Mouse (Mus musculus) hindbrain, postnatal 0 days (tissue): ENCODE data around the gene Surf2. TPM values are rescaled to one million over a fixed set of nuclear protein-coding genes. Genes with fewer than 3 reads are reported as not detected.

ENCODE experiments used
- ATAC-seq: fragments of 200-750 bp; cut with Nextera tagmentation; 2 replicates; pipeline ENCODE4 v1.8.0; 2017; ENCODE audit warnings: mild to moderate bottlenecking, moderate TSS enrichment, moderate library complexity
- DNase-seq: peaks from one replicate; pipeline ENCODE4 v3.0.0-alpha.2; 2015; ENCODE audit warnings: low spot score
- H3K27ac ChIP-seq: fragments of 300-500 bp; sonication (generic); 2 replicates; pipeline ENCODE4 v1.5.1; 2014; ENCODE audit warnings: mild to moderate bottlenecking
- H3K27me3 ChIP-seq: fragments of 300-500 bp; sonication (generic); 2 replicates; pipeline ENCODE4 v1.6.1; 2014; ENCODE audit warnings: low read length, mixed read lengths; ENCODE audit not compliant: insufficient read depth
- H3K36me3 ChIP-seq: fragments of 300-500 bp; sonication (generic); 2 replicates; pipeline ENCODE4 v1.6.1; 2014; ENCODE audit warnings: low read length, mixed read lengths; ENCODE audit not compliant: insufficient read depth
- H3K4me1 ChIP-seq: fragments of 300-500 bp; sonication (generic); 2 replicates; pipeline ENCODE4 v1.6.1; 2014; ENCODE audit warnings: antibody characterized with exemption, low read length, mixed read lengths; ENCODE audit not compliant: insufficient read depth
- H3K4me2 ChIP-seq: fragments of 300-500 bp; sonication (generic); 2 replicates; pipeline ENCODE4 v1.6.1; 2014; ENCODE audit warnings: low read depth, mild to moderate bottlenecking, low read length, moderate library complexity, mixed read lengths
- H3K4me3 ChIP-seq: fragments of 300-500 bp; sonication (generic); 2 replicates; pipeline ENCODE4 v1.5.1; 2014; ENCODE audit warnings: low read length
- H3K9ac ChIP-seq: fragments of 300-500 bp; sonication (generic); replicated peaks from 2 replicates; pipeline ENCODE4 v1.6.1; 2014; ENCODE audit warnings: mild to moderate bottlenecking, low read length, moderate library complexity, mixed read lengths
- H3K9me3 ChIP-seq: fragments of 300-500 bp; sonication (generic); 2 replicates; pipeline ENCODE4 v1.6.1; 2016; ENCODE audit warnings: low read length, mixed read lengths
- CTCF ChIP-seq: IDR thresholded peaks from 2 replicates; pipeline ENCODE4 v1.5.1; 2016; ENCODE audit warnings: antibody characterized with exemption, control low read depth, low read depth
- whole genome bisulfite sequencing: fragments of 180-500 bp; shearing (Covaris S2); extraction: QIAGEN DNeasy Blood & Tissue Kit; methylation state at CpG from one replicate; pipeline ENCODE4 v1.1.7; 2014; 5-methylcytosine and 5-hydroxymethylcytosine counted together
- polyA plus RNA-seq: library from polyadenylated mRNA; unstranded; fragments of >200 nt; fragmentation: Nextera tagmentation; extraction: Ambion mirVana; gene quantifications from 2 replicates; pipeline ENCODE4 v1.2.1, GENCODE M21; 2015
- total RNA-seq: library from RNA; depleted of rRNA; stranded (reverse); fragments of >200 nt; gene quantifications from 2 replicates; pipeline ENCODE4 v1.2.3, GENCODE M21; 2014; rRNA removed

Surf2 gene
- total and polyA plus RNA-seq, 2 experiments from 2014 or later, result 24.4 to 54.6 TPM

GRCm38 (mm10) chr2:26956811-26957487, 40.8 kb downstream of the Surf2 start:
- Histone ChIP-seq H3K27me3 (no peaks in the 10 kb centered on the region), H3K4me3 (no peak overlapping the region), H3K36me3 (peaks cover 55% of the 10 kb centered on the region), H3K9ac (no peak overlapping the region), H3K4me2 (no peak overlapping the region), H3K9me3 (no peaks in the 10 kb centered on the region), H3K4me1 (peaks cover 6% of the 10 kb centered on the region; the same call in 1 of the 2 replicates), H3K27ac (no peak overlapping the region)
- 94% methylated on average over 12 of the region's 12 CpGs for WGBS
- DNase-seq, result no peak
- no peak for TF ChIP-seq CTCF
- no peak for ATAC-seq

DNA sequence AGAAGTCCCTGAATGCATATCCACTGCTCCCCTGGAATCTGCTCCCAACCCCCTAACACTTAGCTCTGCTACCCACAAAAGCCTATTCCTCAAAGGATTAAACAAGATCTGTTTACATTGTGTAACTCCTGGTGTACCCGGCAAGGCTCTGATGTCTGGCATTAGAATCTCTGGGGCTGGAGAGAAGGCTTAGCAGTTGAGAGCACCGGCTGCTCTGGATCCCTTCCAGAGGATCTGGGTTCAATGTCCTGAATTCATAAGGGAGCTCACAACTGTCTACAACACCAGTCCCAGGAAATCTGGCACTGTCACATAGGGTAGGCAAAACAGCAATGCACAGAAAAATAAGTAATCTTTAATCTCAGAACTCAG, 41.3 kb downstream of the Surf2 start:
- Histone ChIP-seq H3K27ac (no peak overlapping the region), H3K4me2 (no peak overlapping the region), H3K36me3 (peaks cover 55% of the 10 kb centered on the region), H3K9me3 (no peaks in the 10 kb centered on the region), H3K9ac (no peak overlapping the region), H3K4me1 (peaks cover 6% of the 10 kb centered on the region; the same call in 1 of the 2 replicates), H3K27me3 (no peaks in the 10 kb centered on the region), H3K4me3 (no peak overlapping the region)
- DNase-seq, result no peak
- no peak for ATAC-seq
- WGBS, result 82% methylated on average over 2 of the region's 2 CpGs
- no peak for TF ChIP-seq CTCF

DNA sequence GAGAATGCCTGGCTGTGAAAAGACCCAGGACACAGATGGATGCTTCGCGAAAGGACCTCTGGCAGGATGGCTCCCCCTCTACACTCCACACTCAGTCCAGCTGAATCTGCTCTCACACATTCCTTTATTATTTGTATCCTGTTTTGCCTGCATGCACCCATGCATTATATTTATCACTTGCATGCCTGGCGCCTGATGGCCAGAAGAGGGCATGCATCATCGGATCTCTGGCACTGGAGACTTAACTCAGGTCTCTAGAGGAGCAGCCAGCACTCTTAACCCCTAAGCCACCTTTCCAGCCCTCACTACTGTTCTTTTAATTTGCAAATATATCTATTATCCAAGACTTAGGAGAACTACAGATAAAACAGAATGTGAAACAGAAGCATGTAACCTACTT, 44.6 kb downstream of the Surf2 start:
- Histone ChIP-seq H3K27ac (no peak overlapping the region), H3K4me2 (no peak overlapping the region), H3K36me3 (peaks cover 33% of the 10 kb centered on the region), H3K4me1 (peaks cover 11% of the 10 kb centered on the region), H3K9me3 (no peaks in the 10 kb centered on the region), H3K27me3 (no peaks in the 10 kb centered on the region), H3K4me3 (no peak overlapping the region), H3K9ac (no peak overlapping the region)
- peak; percentile 46 for DNase-seq
- peak; percentile 65 for TF ChIP-seq CTCF
- no peak for ATAC-seq
- 61% methylated on average over 4 of the region's 4 CpGs for WGBS

DNA sequence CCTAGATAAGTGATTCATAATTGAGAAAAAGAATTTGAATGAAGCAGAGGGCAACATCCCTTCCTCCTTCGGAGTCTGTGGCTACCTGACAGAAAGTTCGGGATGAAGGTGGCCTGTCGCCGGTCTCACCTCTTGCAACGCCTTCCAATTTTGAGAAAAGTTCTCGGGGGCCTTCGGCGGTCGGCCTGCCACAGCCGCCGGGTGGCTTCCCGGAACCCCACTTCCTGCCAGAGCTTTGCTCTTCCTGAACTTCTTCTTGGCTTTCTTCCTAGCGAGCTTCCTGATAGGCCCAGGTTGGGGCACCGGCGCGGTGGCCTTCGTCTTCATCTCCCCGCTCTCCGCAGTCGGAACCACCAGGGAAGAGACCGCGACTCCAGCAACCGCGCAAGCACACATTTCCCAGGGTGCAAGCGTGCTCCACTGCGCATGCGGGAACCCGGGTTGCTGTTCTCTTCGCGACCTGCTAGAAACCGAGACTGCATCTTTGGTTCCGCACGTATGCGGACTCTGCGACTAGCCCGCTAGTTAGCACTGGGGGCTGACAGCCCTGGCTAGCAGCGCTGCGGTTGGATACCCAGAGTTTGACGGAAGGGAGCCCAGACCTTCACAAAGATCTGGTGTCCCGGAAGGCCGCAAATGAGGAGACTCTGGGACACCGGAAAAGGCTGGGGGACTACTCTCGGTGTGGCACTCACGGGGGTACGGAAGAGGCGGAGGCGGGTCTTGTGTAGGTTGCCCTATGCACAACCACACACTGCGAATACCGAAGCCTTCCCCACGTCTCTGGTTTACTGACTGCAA, 48.0 kb downstream of the Surf2 start, which contains the start of gene Rexo4:
Rexo4 (minus strand) TSS at position 464 of the 801 bp plus-strand sequence.
- Histone ChIP-seq H3K27me3 (no peaks in the 10 kb centered on the region), H3K36me3 (peaks cover 9% of the 10 kb centered on the region; the same call in 1 of the 2 replicates), H3K4me2 (peak within 1 kb of the TSS; percentile 71), H3K4me1 (peaks cover 11% of the 10 kb centered on the region), H3K4me3 (peak within 1 kb of the TSS; percentile 55), H3K27ac (peak within 1 kb of the TSS; percentile 96), H3K9ac (peak within 1 kb of the TSS; percentile 64), H3K9me3 (no peaks in the 10 kb centered on the region)
- no peak for TF ChIP-seq CTCF
- DNase-seq, result peak; percentile 98
- under 1% methylated on average over 47 of the region's 50 CpGs for WGBS
- ATAC-seq, result peak; percentile 98

DNA sequence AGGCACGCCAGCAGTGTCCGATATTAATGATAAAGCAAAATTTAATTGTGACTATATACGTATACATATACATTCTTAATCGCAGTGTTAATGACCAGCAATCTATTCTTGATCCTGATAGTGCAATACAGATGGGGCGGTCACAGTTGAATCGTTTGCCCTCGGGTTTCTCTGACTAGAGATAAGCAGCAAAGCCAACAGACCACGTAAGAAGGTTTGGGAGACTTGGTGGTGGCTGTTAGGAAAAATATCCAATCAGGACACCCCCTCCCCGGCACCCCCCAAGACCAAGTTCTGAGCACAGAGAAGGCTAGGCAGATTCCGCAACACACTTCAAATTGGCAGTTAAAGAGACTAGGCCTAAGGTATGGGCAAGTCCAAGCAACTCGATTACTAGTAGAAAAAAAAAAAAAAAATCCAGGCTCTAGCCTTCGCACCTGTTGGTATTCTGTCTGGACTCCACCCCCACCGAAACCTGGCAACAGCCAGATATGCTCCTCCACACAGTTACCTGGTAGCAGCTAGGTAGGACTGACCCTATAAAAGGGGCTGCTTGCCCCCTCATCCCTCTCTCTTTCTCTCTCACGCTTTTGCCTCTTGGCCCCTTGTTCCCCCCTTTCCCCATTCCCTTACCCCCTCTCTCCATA, 48.7 kb downstream of the Surf2 start:
- no peaks in the 10 kb centered on the region for H3K27me3 ChIP-seq
- 21% methylated on average over 14 of the region's 14 CpGs for WGBS
- no peak for TF ChIP-seq CTCF
- H3K9me3 ChIP-seq, result no peaks in the 10 kb centered on the region
- DNase-seq (no peak), ATAC-seq (no peak)
- H3K27ac ChIP-seq, result peak overlapping the region; percentile 96
- H3K4me2 ChIP-seq, result peak overlapping the region; percentile 71
- H3K4me1 ChIP-seq, result peaks cover 11% of the 10 kb centered on the region
- peak overlapping the region; percentile 64 for H3K9ac ChIP-seq
- H3K36me3 ChIP-seq, result peaks cover 7% of the 10 kb centered on the region; the same call in 1 of the 2 replicates
- peak overlapping the region; percentile 55 for H3K4me3 ChIP-seq

GRCm38 (mm10) chr2:26967262-26967661, 51.1 kb downstream of the Surf2 start:
- Histone ChIP-seq H3K9ac (no peak overlapping the region), H3K9me3 (no peaks in the 10 kb centered on the region), H3K4me3 (no peak overlapping the region), H3K27ac (no peak overlapping the region), H3K36me3 (no peaks in the 10 kb centered on the region), H3K27me3 (no peaks in the 10 kb centered on the region), H3K4me1 (peaks cover 5% of the 10 kb centered on the region), H3K4me2 (no peak overlapping the region)
- DNase-seq (no peak), ATAC-seq (no peak)
- 80% methylated on average over 2 of the region's 2 CpGs for WGBS
- TF ChIP-seq CTCF, result peak; percentile 20; the same call in 1 of the 2 replicates

Other genes with a start within 250 kb of the Surf2 start
- gene Lcn4, start 245.1 kb upstream of the Surf2 start, total RNA-seq, result not detected in 2 replicates
- gene Lcn4, start 245.1 kb upstream of the Surf2 start, polyA plus RNA-seq, result not detected in 2 replicates
- gene Abo, start 51.4 kb upstream of the Surf2 start, total RNA-seq, result 0.86 TPM in 1 of 2 replicates, not detected in the other
- not detected in 2 replicates for gene Abo, start 51.4 kb upstream of the Surf2 start, polyA plus RNA-seq
- 13.9 and 16.5 TPM in 2 replicates for gene Surf6, start 13.5 kb upstream of the Surf2 start, total RNA-seq
- 20.5 and 22.3 TPM in 2 replicates for gene Surf6, start 13.5 kb upstream of the Surf2 start, polyA plus RNA-seq
- 116 and 122 TPM in 2 replicates for gene Med22, start 5.7 kb upstream of the Surf2 start, total RNA-seq
- gene Med22, start 5.7 kb upstream of the Surf2 start, polyA plus RNA-seq, result 125 and 141 TPM in 2 replicates
- 863 and 1,008 TPM in 2 replicates for gene Rpl7a, start 5.6 kb upstream of the Surf2 start, total RNA-seq
- 446 and 467 TPM in 2 replicates for gene Rpl7a, start 5.6 kb upstream of the Surf2 start, polyA plus RNA-seq
- gene Surf1, start 163 bp downstream of the Surf2 start, total RNA-seq, result 63.1 and 63.4 TPM in 2 replicates
- 112 and 117 TPM in 2 replicates for gene Surf1, start 163 bp downstream of the Surf2 start, polyA plus RNA-seq
- 126 TPM in 2 replicates for gene Surf4, start 17.6 kb downstream of the Surf2 start, total RNA-seq
- gene Surf4, start 17.6 kb downstream of the Surf2 start, polyA plus RNA-seq, result 97.8 and 107 TPM in 2 replicates
- gene Stkld1, start 17.7 kb downstream of the Surf2 start, total RNA-seq, result not detected in 2 replicates
- 0.23 and 0.33 TPM in 2 replicates for gene Stkld1, start 17.7 kb downstream of the Surf2 start, polyA plus RNA-seq
- gene Rexo4, start 48.0 kb downstream of the Surf2 start, total RNA-seq, result 35.3 and 38.0 TPM in 2 replicates
- 25.0 and 26.3 TPM in 2 replicates for gene Rexo4, start 48.0 kb downstream of the Surf2 start, polyA plus RNA-seq
- not detected in 2 replicates for gene Adamts13, start 57.0 kb downstream of the Surf2 start, total RNA-seq
- gene Adamts13, start 57.0 kb downstream of the Surf2 start, polyA plus RNA-seq, result not detected in 2 replicates
- gene Cacfd1, start 93.6 kb downstream of the Surf2 start, total RNA-seq, result 50.1 and 50.4 TPM in 2 replicates
- gene Cacfd1, start 93.6 kb downstream of the Surf2 start, polyA plus RNA-seq, result 89.1 and 90.6 TPM in 2 replicates
- gene Slc2a6, start 111.6 kb downstream of the Surf2 start, total RNA-seq, result 29.2 and 30.9 TPM in 2 replicates
- gene Slc2a6, start 111.6 kb downstream of the Surf2 start, polyA plus RNA-seq, result 16.7 and 19.2 TPM in 2 replicates
- not detected in 2 replicates for gene Mymk, start 155.8 kb downstream of the Surf2 start, total RNA-seq
- gene Mymk, start 155.8 kb downstream of the Surf2 start, polyA plus RNA-seq, result 0.19 and 0.30 TPM in 2 replicates
- 8.7 and 9.9 TPM in 2 replicates for gene Adamtsl2, start 163.0 kb downstream of the Surf2 start, total RNA-seq
- gene Adamtsl2, start 163.0 kb downstream of the Surf2 start, polyA plus RNA-seq, result 4.4 and 5.3 TPM in 2 replicates
- 7.1 and 8.5 TPM in 2 replicates for gene Fam163b, start 226.1 kb downstream of the Surf2 start, total RNA-seq
- gene Fam163b, start 226.1 kb downstream of the Surf2 start, polyA plus RNA-seq, result 9.6 and 10.3 TPM in 2 replicates
- gene Dbh, start 248.9 kb downstream of the Surf2 start, total RNA-seq, result 14.0 and 16.5 TPM in 2 replicates
- 9.3 and 11.2 TPM in 2 replicates for gene Dbh, start 248.9 kb downstream of the Surf2 start, polyA plus RNA-seq